Mouse (Mus musculus) liver, postnatal 0 days (tissue): ENCODE measurements around the gene Scap. TPM values are rescaled to one million over a fixed set of nuclear protein-coding genes. Genes with fewer than 3 reads are reported as not detected.

Experiments
- ATAC-seq: fragments of 200-750 bp; cut with Nextera tagmentation; 2 replicates; pipeline ENCODE4 v1.8.0; 2017; ENCODE audit warnings: mild to moderate bottlenecking, moderate library complexity
- DNase-seq: peaks from one replicate; pipeline ENCODE4 v3.0.0-alpha.2; 2016
- H3K27ac ChIP-seq: fragments of 300-500 bp; sonication (generic); 2 replicates; pipeline ENCODE4 v1.5.1; 2014; ENCODE audit warnings: antibody characterized with exemption, moderate library complexity, mild to moderate bottlenecking, low read depth
- H3K27me3 ChIP-seq: fragments of 300-500 bp; sonication (generic); 2 replicates; pipeline ENCODE4 v1.6.1; 2014; ENCODE audit warnings: low read length, control low read depth, mixed read lengths; ENCODE audit not compliant: insufficient read depth
- H3K36me3 ChIP-seq: fragments of 300-500 bp; sonication (generic); replicated peaks from 2 replicates; pipeline ENCODE4 v1.6.1; 2014; ENCODE audit warnings: mild to moderate bottlenecking, control low read depth, low read length, moderate library complexity, mixed read lengths; ENCODE audit not compliant: insufficient read depth
- H3K4me1 ChIP-seq: fragments of 300-500 bp; sonication (generic); 2 replicates; pipeline ENCODE4 v1.6.1; 2014; ENCODE audit warnings: antibody characterized with exemption, mild to moderate bottlenecking, control low read depth; ENCODE audit not compliant: insufficient read depth
- H3K4me2 ChIP-seq: fragments of 300-500 bp; sonication (generic); 2 replicates; pipeline ENCODE4 v1.6.1; 2014; ENCODE audit warnings: low read depth, mild to moderate bottlenecking, low read length, moderate library complexity, mixed read lengths
- H3K4me3 ChIP-seq: fragments of 300-500 bp; sonication (generic); 2 replicates; pipeline ENCODE4 v1.5.1; 2014; ENCODE audit warnings: low read depth, low read length
- H3K9ac ChIP-seq: fragments of 300-500 bp; sonication (generic); replicated peaks from 2 replicates; pipeline ENCODE4 v1.6.1; 2014; ENCODE audit warnings: mild to moderate bottlenecking, moderate library complexity
- H3K9me3 ChIP-seq: fragments of 300-500 bp; sonication (generic); 2 replicates; pipeline ENCODE4 v1.6.1; 2016; ENCODE audit warnings: mild to moderate bottlenecking, control low read depth, low read length, mixed read lengths
- CTCF ChIP-seq: sonication (generic); IDR thresholded peaks from 2 replicates; pipeline ENCODE4 v1.5.1; 2016; ENCODE audit warnings: antibody characterized with exemption, low read depth
- EP300 ChIP-seq: IDR thresholded peaks from 2 replicates; pipeline ENCODE4 v1.6.1; 2016; ENCODE audit warnings: antibody characterized with exemption, low read depth, mild to moderate bottlenecking
- WGBS: fragments of 180-500 bp; shearing (Covaris S2); extraction: QIAGEN DNeasy Blood & Tissue Kit; methylation state at CpG from one replicate; pipeline ENCODE4 v1.1.7; 2014; ENCODE audit not compliant: insufficient replicate concordance; 5-methylcytosine and 5-hydroxymethylcytosine counted together
- polyA plus RNA-seq: library from polyadenylated mRNA; unstranded; fragments of >200 nt; fragmentation: Nextera tagmentation; extraction: Ambion mirVana; gene quantifications from 2 replicates; pipeline ENCODE4 v1.2.1, GENCODE M21; 2015

Scap gene
- polyA plus RNA-seq, 1 experiment from 2014 or later: 44.4 TPM

- 86% methylated on average over 8 of the region's 8 CpGs for WGBS
- Histone ChIP-seq H3K27me3 (no peaks in the 10 kb centered on the region), H3K4me2 (no peak overlapping the region), H3K36me3 (peaks cover 4% of the 10 kb centered on the region; the same call in 1 of the 2 replicates), H3K9ac (no peak overlapping the region), H3K27ac (no peak overlapping the region), H3K4me1 (0 out of 2 replicates have a peak, but pooled peaks cover 4% of the 10 kb centered on the region), H3K4me3 (no peak overlapping the region), H3K9me3 (no peaks in the 10 kb centered on the region)
- TF ChIP-seq EP300: no peak
- no peak for TF ChIP-seq CTCF
- ATAC-seq (no peak), DNase-seq (no peak)
These were observed 17.2 kb upstream of the Scap start for GRCm38 (mm10) chr9:110315904-110316303.

GRCm38 (mm10) chr9:110316503-110316902 is 16.6 kb upstream of the Scap start:
- Histone ChIP-seq H3K36me3 (0 out of 2 replicates have a peak, but pooled peaks cover 3% of the 10 kb centered on the region), H3K4me2 (no peak overlapping the region), H3K9ac (no peak overlapping the region), H3K4me1 (0 out of 2 replicates have a peak, but pooled peaks cover 4% of the 10 kb centered on the region), H3K27ac (no peak overlapping the region), H3K27me3 (no peaks in the 10 kb centered on the region), H3K9me3 (no peaks in the 10 kb centered on the region), H3K4me3 (no peak overlapping the region)
- DNase-seq: no peak
- ATAC-seq: peak; percentile 62
- no peak for TF ChIP-seq EP300
- TF ChIP-seq CTCF: no peak
- 78% methylated on average over 8 of the region's 8 CpGs for WGBS

GRCm38 (mm10) chr9:110320769-110321168 is 12.3 kb upstream of the Scap start:
- H3K27ac ChIP-seq: no peak overlapping the region
- TF ChIP-seq EP300 (no peak), CTCF (no peak)
- no peak for ATAC-seq
- 0 out of 2 replicates have a peak, but pooled peaks cover 3% of the 10 kb centered on the region for H3K36me3 ChIP-seq
- no peak overlapping the region for H3K4me2 ChIP-seq
- no peak for DNase-seq
- no peaks in the 10 kb centered on the region for H3K27me3 ChIP-seq
- peaks cover 4% of the 10 kb centered on the region; the same call in 1 of the 2 replicates for H3K4me1 ChIP-seq
- no peaks in the 10 kb centered on the region for H3K9me3 ChIP-seq
- no peak overlapping the region for H3K9ac ChIP-seq
- H3K4me3 ChIP-seq: no peak overlapping the region
- WGBS: 90% methylated on average over 10 of the region's 10 CpGs

- DNase-seq: no peak
- Histone ChIP-seq H3K4me1 (peaks cover 4% of the 10 kb centered on the region; the same call in 1 of the 2 replicates), H3K9me3 (no peaks in the 10 kb centered on the region), H3K27ac (no peak overlapping the region), H3K36me3 (0 out of 2 replicates have a peak, but pooled peaks cover 3% of the 10 kb centered on the region), H3K9ac (no peak overlapping the region), H3K4me3 (no peak overlapping the region), H3K4me2 (no peak overlapping the region), H3K27me3 (no peaks in the 10 kb centered on the region)
- TF ChIP-seq EP300 (no peak), CTCF (no peak)
- no peak for ATAC-seq
These were observed 10.1 kb upstream of the Scap start for GRCm38 (mm10) chr9:110322972-110323371.

- H3K9me3 ChIP-seq: no peaks in the 10 kb centered on the region
- no peak overlapping the region for H3K4me3 ChIP-seq
- TF ChIP-seq CTCF (no peak), EP300 (no peak)
- WGBS: 76% methylated on average over 1 of the region's 1 CpGs
- peaks cover 12% of the 10 kb centered on the region; the same call in 1 of the 2 replicates for H3K4me1 ChIP-seq
- H3K27ac ChIP-seq: no peak overlapping the region
- no peak overlapping the region for H3K4me2 ChIP-seq
- no peak overlapping the region for H3K9ac ChIP-seq
- no peaks in the 10 kb centered on the region for H3K27me3 ChIP-seq
- 0 out of 2 replicates have a peak, but pooled peaks cover 3% of the 10 kb centered on the region for H3K36me3 ChIP-seq
- ATAC-seq (no peak), DNase-seq (no peak)
These were observed 8.9 kb upstream of the Scap start for GRCm38 (mm10) chr9:110324181-110324580.

GRCm38 (mm10) chr9:110328178-110328577 is 4.9 kb upstream of the Scap start:
- no peak for ATAC-seq

More at GRCm38 (mm10) chr9:110328178-110328577, 4.9 kb upstream of the Scap start:
- Histone ChIP-seq H3K27ac (no peak overlapping the region), H3K27me3 (no peaks in the 10 kb centered on the region), H3K4me1 (peaks cover 18% of the 10 kb centered on the region), H3K4me3 (no peak overlapping the region), H3K9ac (no peak overlapping the region), H3K9me3 (no peaks in the 10 kb centered on the region), H3K36me3 (no peaks in the 10 kb centered on the region), H3K4me2 (no peak overlapping the region)
- DNase-seq: no peak
- 17% methylated on average over 2 of the region's 2 CpGs for WGBS
- TF ChIP-seq CTCF (no peak), EP300 (no peak)
